Mouse (Mus musculus): ENCODE results near the gene Tbc1d1. TPM values are rescaled to one million over a fixed set of nuclear protein-coding genes. Genes with fewer than 3 reads are reported as not detected.

The Tbc1d1 gene
- polyA plus RNA-seq, 1 experiment from 2014 or later: 39.9 TPM

DNA sequence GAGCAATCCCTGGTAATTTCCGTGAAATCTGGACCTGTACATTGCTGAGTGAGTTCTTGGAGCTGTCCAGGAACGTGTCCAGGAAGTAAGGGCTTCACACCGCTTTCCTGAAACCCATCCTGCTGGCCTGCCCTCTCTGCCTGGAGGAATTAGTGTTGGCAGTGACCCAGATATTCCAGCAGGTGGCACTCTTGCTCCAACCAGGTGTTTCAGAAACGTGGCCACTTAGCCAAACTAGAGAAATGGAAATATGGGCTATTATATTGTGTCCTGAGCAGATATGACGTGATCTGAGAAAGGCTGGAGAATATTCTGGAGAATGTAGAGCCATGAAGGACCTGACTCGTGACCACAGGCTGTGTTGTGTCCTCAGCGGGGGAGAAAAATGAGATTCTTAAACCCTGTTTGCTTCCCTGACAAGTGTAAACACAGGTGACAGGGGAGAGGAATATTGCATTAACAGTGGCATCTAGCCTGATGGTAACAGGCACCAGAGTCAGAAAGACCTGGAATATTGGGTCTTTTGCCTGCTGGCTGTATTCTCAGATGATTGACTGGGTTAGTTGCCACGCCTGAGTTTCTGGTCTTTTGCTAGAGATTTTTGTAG lies 226.4 kb downstream of the Tbc1d1 start:
- Histone ChIP-seq H3K4me3 (ENCODE audit: low read length) (no peak overlapping the region), H3K9ac (ENCODE audit: low read depth, low read length) (no peak overlapping the region), H3K27ac (ENCODE audit: low read depth, low read length) (0 out of 2 replicates have a peak overlapping the region, but pooled peaks have one; percentile 3), H3K36me3 (ENCODE audit: control insufficient read depth, insufficient read depth, low read length) (no peaks in the 10 kb centered on the region), H3K27me3 (ENCODE audit: control insufficient read depth, insufficient read depth, low read length) (no peaks in the 10 kb centered on the region), H3K4me2 (replicated peaks; ENCODE audit: low read depth, low read length) (no peak overlapping the region), H3K4me1 (ENCODE audit: control insufficient read depth, insufficient read depth, low read length) (peaks cover 31% of the 10 kb centered on the region), H3K9me3 (ENCODE audit: control insufficient read depth, low read length) (no peaks in the 10 kb centered on the region)
- peak; percentile 68; the same call in 1 of the 2 replicates for ATAC-seq (ENCODE audit: low FRiP score, low TSS enrichment)
- 15% methylated on average over 8 of the region's 8 CpGs for WGBS

DNA sequence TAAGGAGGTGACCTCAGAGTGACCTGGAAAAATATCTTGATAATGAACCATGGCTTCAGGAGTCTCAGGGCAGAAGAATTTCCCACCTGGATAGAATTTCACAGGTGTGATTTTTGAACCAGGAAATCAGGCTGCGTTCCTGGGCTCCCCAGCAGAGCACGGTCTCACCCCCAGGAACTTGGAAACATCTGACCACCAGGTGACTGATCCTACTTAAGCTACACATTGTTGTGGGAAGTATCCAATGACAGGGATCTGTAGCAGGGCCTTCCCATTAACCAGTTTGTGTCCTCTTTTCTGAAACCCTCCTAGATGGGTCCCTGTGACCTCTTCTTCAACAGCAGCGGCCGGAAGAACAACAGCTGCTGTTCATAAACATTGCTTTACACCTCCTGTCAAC lies 227.1 kb downstream of the Tbc1d1 start:
- no peaks in the 10 kb centered on the region for H3K36me3 ChIP-seq (ENCODE audit: control insufficient read depth, insufficient read depth, low read length)
- H3K4me1 ChIP-seq (ENCODE audit: control insufficient read depth, insufficient read depth, low read length): peaks cover 34% of the 10 kb centered on the region
- 34% methylated on average over 4 of the region's 4 CpGs for WGBS
- H3K4me3 ChIP-seq (ENCODE audit: low read length): no peak overlapping the region
- no peaks in the 10 kb centered on the region for H3K9me3 ChIP-seq (ENCODE audit: control insufficient read depth, low read length)
- H3K9ac ChIP-seq (ENCODE audit: low read depth, low read length): no peak overlapping the region
- H3K27ac ChIP-seq (ENCODE audit: low read depth, low read length): 0 out of 2 replicates have a peak overlapping the region, but pooled peaks have one; percentile 3
- no peak overlapping the region for H3K4me2 ChIP-seq (replicated peaks; ENCODE audit: low read depth, low read length)
- no peaks in the 10 kb centered on the region for H3K27me3 ChIP-seq (ENCODE audit: control insufficient read depth, insufficient read depth, low read length)
- no peak for ATAC-seq (ENCODE audit: low FRiP score, low TSS enrichment)

- Histone ChIP-seq H3K27me3 (ENCODE audit: control insufficient read depth, insufficient read depth, low read length) (no peaks in the 10 kb centered on the region), H3K4me3 (ENCODE audit: low read length) (no peak overlapping the region), H3K27ac (ENCODE audit: low read depth, low read length) (no peak overlapping the region), H3K4me2 (replicated peaks; ENCODE audit: low read depth, low read length) (no peak overlapping the region), H3K9me3 (ENCODE audit: control insufficient read depth, low read length) (no peaks in the 10 kb centered on the region), H3K9ac (ENCODE audit: low read depth, low read length) (no peak overlapping the region), H3K4me1 (ENCODE audit: control insufficient read depth, insufficient read depth, low read length) (peaks cover 36% of the 10 kb centered on the region), H3K36me3 (ENCODE audit: control insufficient read depth, insufficient read depth, low read length) (no peaks in the 10 kb centered on the region)
- ATAC-seq (ENCODE audit: low FRiP score, low TSS enrichment): no peak
- 78% methylated on average over 6 of the region's 6 CpGs for WGBS
Measured at GRCm38 (mm10) chr5:64384546-64384945, 228.4 kb downstream of the Tbc1d1 start.

GRCm38 (mm10) chr5:64386996-64387395 lies 230.9 kb downstream of the Tbc1d1 start:
- ATAC-seq (ENCODE audit: low FRiP score, low TSS enrichment): no peak
- Histone ChIP-seq H3K9me3 (ENCODE audit: control insufficient read depth, low read length) (no peaks in the 10 kb centered on the region), H3K4me3 (ENCODE audit: low read length) (no peak overlapping the region), H3K9ac (ENCODE audit: low read depth, low read length) (no peak overlapping the region), H3K36me3 (ENCODE audit: control insufficient read depth, insufficient read depth, low read length) (no peaks in the 10 kb centered on the region), H3K27me3 (ENCODE audit: control insufficient read depth, insufficient read depth, low read length) (no peaks in the 10 kb centered on the region), H3K4me1 (ENCODE audit: control insufficient read depth, insufficient read depth, low read length) (peaks cover 47% of the 10 kb centered on the region), H3K4me2 (replicated peaks; ENCODE audit: low read depth, low read length) (no peak overlapping the region), H3K27ac (ENCODE audit: low read depth, low read length) (no peak overlapping the region)
- 74% methylated on average over 3 of the region's 3 CpGs for WGBS

- H3K4me1 ChIP-seq (ENCODE audit: control insufficient read depth, insufficient read depth, low read length): peaks cover 43% of the 10 kb centered on the region
Measured at GRCm38 (mm10) chr5:64389202-64389929, 233.3 kb downstream of the Tbc1d1 start.

DNA sequence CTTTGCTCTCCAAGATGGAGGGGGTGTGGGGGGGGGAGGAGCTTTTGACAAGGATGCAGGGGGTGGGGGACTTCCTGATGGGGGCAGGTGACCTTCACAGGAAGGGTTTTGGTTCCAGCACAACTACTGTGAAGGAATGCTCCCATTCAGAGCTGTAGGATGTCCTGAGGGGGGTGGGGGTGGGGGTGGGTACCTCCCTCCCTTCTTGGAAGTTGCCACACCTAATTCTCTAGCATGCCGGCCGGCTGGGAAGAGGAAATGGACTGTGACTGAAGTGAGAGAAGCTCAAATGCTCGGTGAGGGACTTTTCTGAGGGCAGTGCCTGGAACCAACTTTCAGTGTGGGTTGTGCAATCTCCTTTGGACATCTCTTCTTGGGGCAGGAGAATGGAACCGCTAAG lies 235.2 kb downstream of the Tbc1d1 start:
- H3K27me3 ChIP-seq (ENCODE audit: control insufficient read depth, insufficient read depth, low read length): no peaks in the 10 kb centered on the region
- WGBS: 23% methylated on average over 4 of the region's 4 CpGs
- H3K9ac ChIP-seq (ENCODE audit: low read depth, low read length): no peak overlapping the region
- no peaks in the 10 kb centered on the region for H3K9me3 ChIP-seq (ENCODE audit: control insufficient read depth, low read length)
- no peak overlapping the region for H3K4me2 ChIP-seq (replicated peaks; ENCODE audit: low read depth, low read length)
- peak overlapping the region; percentile 10; the same call in 1 of the 2 replicates for H3K27ac ChIP-seq (ENCODE audit: low read depth, low read length)
- ATAC-seq (ENCODE audit: low FRiP score, low TSS enrichment): peak; percentile 53
- H3K4me1 ChIP-seq (ENCODE audit: control insufficient read depth, insufficient read depth, low read length): peaks cover 43% of the 10 kb centered on the region
- no peak overlapping the region for H3K4me3 ChIP-seq (ENCODE audit: low read length)
- no peaks in the 10 kb centered on the region for H3K36me3 ChIP-seq (ENCODE audit: control insufficient read depth, insufficient read depth, low read length)

More at GRCm38 (mm10) chr5:64389202-64389929, 233.3 kb downstream of the Tbc1d1 start:
- no peak overlapping the region; the same call in 1 of the 2 replicates for H3K4me2 ChIP-seq (replicated peaks; ENCODE audit: low read depth, low read length)
- peak overlapping the region; percentile 69 for H3K27ac ChIP-seq (ENCODE audit: low read depth, low read length)
- H3K4me3 ChIP-seq (ENCODE audit: low read length): no peak overlapping the region
- H3K9me3 ChIP-seq (ENCODE audit: control insufficient read depth, low read length): no peaks in the 10 kb centered on the region
- no peaks in the 10 kb centered on the region for H3K27me3 ChIP-seq (ENCODE audit: control insufficient read depth, insufficient read depth, low read length)
- 9% methylated on average over 6 of the region's 6 CpGs for WGBS
- H3K9ac ChIP-seq (ENCODE audit: low read depth, low read length): 0 out of 2 replicates have a peak overlapping the region, but pooled peaks have one; percentile 2
- H3K36me3 ChIP-seq (ENCODE audit: control insufficient read depth, insufficient read depth, low read length): no peaks in the 10 kb centered on the region
- peak; percentile 85 for ATAC-seq (ENCODE audit: low FRiP score, low TSS enrichment)

GRCm38 (mm10) chr5:64392426-64393020 lies 236.4 kb downstream of the Tbc1d1 start:
- Histone ChIP-seq H3K4me2 (replicated peaks; ENCODE audit: low read depth, low read length) (no peak overlapping the region), H3K4me1 (ENCODE audit: control insufficient read depth, insufficient read depth, low read length) (peaks cover 43% of the 10 kb centered on the region), H3K27me3 (ENCODE audit: control insufficient read depth, insufficient read depth, low read length) (no peaks in the 10 kb centered on the region), H3K27ac (ENCODE audit: low read depth, low read length) (no peak overlapping the region), H3K9ac (ENCODE audit: low read depth, low read length) (no peak overlapping the region), H3K4me3 (ENCODE audit: low read length) (no peak overlapping the region), H3K9me3 (ENCODE audit: control insufficient read depth, low read length) (no peaks in the 10 kb centered on the region), H3K36me3 (ENCODE audit: control insufficient read depth, insufficient read depth, low read length) (no peaks in the 10 kb centered on the region)
- 79% methylated on average over 8 of the region's 8 CpGs for WGBS
- no peak for ATAC-seq (ENCODE audit: low FRiP score, low TSS enrichment)

GRCm38 (mm10) chr5:64393530-64393929 lies 237.4 kb downstream of the Tbc1d1 start:
- Histone ChIP-seq H3K36me3 (ENCODE audit: control insufficient read depth, insufficient read depth, low read length) (no peaks in the 10 kb centered on the region), H3K4me1 (ENCODE audit: control insufficient read depth, insufficient read depth, low read length) (peaks cover 38% of the 10 kb centered on the region), H3K4me3 (ENCODE audit: low read length) (no peak overlapping the region), H3K9me3 (ENCODE audit: control insufficient read depth, low read length) (no peaks in the 10 kb centered on the region), H3K9ac (ENCODE audit: low read depth, low read length) (no peak overlapping the region), H3K4me2 (replicated peaks; ENCODE audit: low read depth, low read length) (no peak overlapping the region), H3K27me3 (ENCODE audit: control insufficient read depth, insufficient read depth, low read length) (no peaks in the 10 kb centered on the region), H3K27ac (ENCODE audit: low read depth, low read length) (no peak overlapping the region)
- ATAC-seq (ENCODE audit: low FRiP score, low TSS enrichment): no peak
- 87% methylated on average over 4 of the region's 4 CpGs for WGBS

DNA sequence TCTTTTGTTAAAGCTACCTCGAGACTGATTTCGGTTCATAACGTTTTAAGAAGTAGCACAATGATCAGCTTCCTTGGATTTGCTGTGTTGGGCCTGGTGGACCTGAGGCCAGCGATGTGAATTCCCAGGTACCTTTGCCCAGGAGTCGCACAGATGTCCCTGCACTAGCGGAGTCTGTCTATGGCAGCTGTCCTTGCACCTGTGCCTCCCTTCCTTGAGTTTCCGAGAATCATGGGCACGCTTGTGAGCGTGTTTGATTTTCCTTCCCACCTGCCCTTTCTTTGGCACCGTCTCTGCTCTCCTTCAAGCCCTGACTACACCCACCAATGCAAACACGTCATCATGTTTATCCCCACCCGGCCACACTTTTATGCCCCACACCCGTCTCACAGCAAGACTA lies 242.1 kb downstream of the Tbc1d1 start:
- Histone ChIP-seq H3K27me3 (ENCODE audit: control insufficient read depth, insufficient read depth, low read length) (no peaks in the 10 kb centered on the region), H3K9me3 (ENCODE audit: control insufficient read depth, low read length) (no peaks in the 10 kb centered on the region), H3K27ac (ENCODE audit: low read depth, low read length) (no peak overlapping the region), H3K36me3 (ENCODE audit: control insufficient read depth, insufficient read depth, low read length) (no peaks in the 10 kb centered on the region), H3K4me2 (replicated peaks; ENCODE audit: low read depth, low read length) (no peak overlapping the region), H3K4me3 (ENCODE audit: low read length) (no peak overlapping the region), H3K9ac (ENCODE audit: low read depth, low read length) (no peak overlapping the region), H3K4me1 (ENCODE audit: control insufficient read depth, insufficient read depth, low read length) (no peaks in the 10 kb centered on the region)
- ATAC-seq (ENCODE audit: low FRiP score, low TSS enrichment): no peak
- 72% methylated on average over 13 of the region's 13 CpGs for WGBS
